Mouse (Mus musculus) liver, postnatal 0 days (tissue): ENCODE results near the gene Adipoq. TPM values are rescaled to one million over a fixed set of nuclear protein-coding genes. Genes with fewer than 3 reads are reported as not detected.

ENCODE experiments used
- ATAC-seq: fragments of 200-750 bp; cut with Nextera tagmentation; 2 replicates; pipeline ENCODE4 v1.8.0; 2017; ENCODE audit warnings: mild to moderate bottlenecking, moderate library complexity
- DNase-seq: peaks from one replicate; pipeline ENCODE4 v3.0.0-alpha.2; 2016
- H3K27ac ChIP-seq: fragments of 300-500 bp; sonication (generic); 2 replicates; pipeline ENCODE4 v1.5.1; 2014; ENCODE audit warnings: antibody characterized with exemption, moderate library complexity, mild to moderate bottlenecking, low read depth
- H3K27me3 ChIP-seq: fragments of 300-500 bp; sonication (generic); 2 replicates; pipeline ENCODE4 v1.6.1; 2014; ENCODE audit warnings: low read length, control low read depth, mixed read lengths; ENCODE audit not compliant: insufficient read depth
- H3K36me3 ChIP-seq: fragments of 300-500 bp; sonication (generic); replicated peaks from 2 replicates; pipeline ENCODE4 v1.6.1; 2014; ENCODE audit warnings: mild to moderate bottlenecking, control low read depth, low read length, moderate library complexity, mixed read lengths; ENCODE audit not compliant: insufficient read depth
- H3K4me1 ChIP-seq: fragments of 300-500 bp; sonication (generic); 2 replicates; pipeline ENCODE4 v1.6.1; 2014; ENCODE audit warnings: antibody characterized with exemption, mild to moderate bottlenecking, control low read depth; ENCODE audit not compliant: insufficient read depth
- H3K4me2 ChIP-seq: fragments of 300-500 bp; sonication (generic); 2 replicates; pipeline ENCODE4 v1.6.1; 2014; ENCODE audit warnings: low read depth, mild to moderate bottlenecking, low read length, moderate library complexity, mixed read lengths
- H3K4me3 ChIP-seq: fragments of 300-500 bp; sonication (generic); 2 replicates; pipeline ENCODE4 v1.5.1; 2014; ENCODE audit warnings: low read depth, low read length
- H3K9ac ChIP-seq: fragments of 300-500 bp; sonication (generic); replicated peaks from 2 replicates; pipeline ENCODE4 v1.6.1; 2014; ENCODE audit warnings: mild to moderate bottlenecking, moderate library complexity
- H3K9me3 ChIP-seq: fragments of 300-500 bp; sonication (generic); 2 replicates; pipeline ENCODE4 v1.6.1; 2016; ENCODE audit warnings: mild to moderate bottlenecking, control low read depth, low read length, mixed read lengths
- CTCF ChIP-seq: sonication (generic); IDR thresholded peaks from 2 replicates; pipeline ENCODE4 v1.5.1; 2016; ENCODE audit warnings: antibody characterized with exemption, low read depth
- EP300 ChIP-seq: IDR thresholded peaks from 2 replicates; pipeline ENCODE4 v1.6.1; 2016; ENCODE audit warnings: antibody characterized with exemption, low read depth, mild to moderate bottlenecking
- WGBS: fragments of 180-500 bp; shearing (Covaris S2); extraction: QIAGEN DNeasy Blood & Tissue Kit; methylation state at CpG from one replicate; pipeline ENCODE4 v1.1.7; 2014; ENCODE audit not compliant: insufficient replicate concordance; 5-methylcytosine and 5-hydroxymethylcytosine counted together
- polyA plus RNA-seq: library from polyadenylated mRNA; unstranded; fragments of >200 nt; fragmentation: Nextera tagmentation; extraction: Ambion mirVana; gene quantifications from 2 replicates; pipeline ENCODE4 v1.2.1, GENCODE M21; 2015

Adipoq gene
- polyA plus RNA-seq, 1 experiment from 2014 or later: not detected

- Histone ChIP-seq H3K27ac (peak overlapping the region; percentile 96), H3K9ac (peak overlapping the region; percentile 96), H3K4me1 (peaks cover 23% of the 10 kb centered on the region), H3K36me3 (peaks cover 42% of the 10 kb centered on the region), H3K4me3 (peak overlapping the region; percentile 94), H3K27me3 (no peaks in the 10 kb centered on the region), H3K9me3 (no peaks in the 10 kb centered on the region), H3K4me2 (peak overlapping the region; percentile 89)
- ATAC-seq: peak; percentile 81
- TF ChIP-seq CTCF (no peak), EP300 (no peak)
- peak; percentile 87 for DNase-seq
- under 1% methylated on average over 52 of the region's 52 CpGs for WGBS
These were observed 38.2 kb upstream of the Adipoq start for GRCm38 (mm10) chr16:23107946-23108759.

GRCm38 (mm10) chr16:23108943-23109342 is 37.4 kb upstream of the Adipoq start:
- ATAC-seq: no peak

GRCm38 (mm10) chr16:23109350-23110280 is 36.7 kb upstream of the Adipoq start:
- Histone ChIP-seq H3K4me2 (peak overlapping the region; percentile 89), H3K27ac (peak overlapping the region; percentile 96; the same call in 1 of the 2 replicates), H3K36me3 (peaks cover 51% of the 10 kb centered on the region), H3K4me1 (peaks cover 17% of the 10 kb centered on the region), H3K9me3 (no peaks in the 10 kb centered on the region), H3K27me3 (no peaks in the 10 kb centered on the region), H3K4me3 (peak overlapping the region; percentile 94), H3K9ac (peak overlapping the region; percentile 96)
- DNase-seq (no peak), ATAC-seq (no peak)
- WGBS: 38% methylated on average over 5 of the region's 5 CpGs
- TF ChIP-seq CTCF (no peak), EP300 (no peak)

More at GRCm38 (mm10) chr16:23108943-23109342, 37.4 kb upstream of the Adipoq start:
- H3K36me3 ChIP-seq: peaks cover 44% of the 10 kb centered on the region
- peak overlapping the region; percentile 96; the same call in 1 of the 2 replicates for H3K27ac ChIP-seq
- no peak for TF ChIP-seq CTCF
- no peak for TF ChIP-seq EP300
- H3K9ac ChIP-seq: peak overlapping the region; percentile 96
- DNase-seq: no peak
- H3K4me1 ChIP-seq: peaks cover 21% of the 10 kb centered on the region
- no peaks in the 10 kb centered on the region for H3K9me3 ChIP-seq
- H3K4me2 ChIP-seq: peak overlapping the region; percentile 89
- peak overlapping the region; percentile 94 for H3K4me3 ChIP-seq
- no peaks in the 10 kb centered on the region for H3K27me3 ChIP-seq
- WGBS: 4% methylated on average over 5 of the region's 5 CpGs

GRCm38 (mm10) chr16:23112348-23112747 is 34.0 kb upstream of the Adipoq start:
- H3K36me3 ChIP-seq: peaks cover 66% of the 10 kb centered on the region
- ATAC-seq (no peak), DNase-seq (no peak)
- 78% methylated on average over 12 of the region's 12 CpGs for WGBS
- H3K4me2 ChIP-seq: no peak overlapping the region
- H3K27me3 ChIP-seq: no peaks in the 10 kb centered on the region
- no peak overlapping the region for H3K4me3 ChIP-seq
- TF ChIP-seq EP300 (no peak), CTCF (no peak)
- peaks cover 13% of the 10 kb centered on the region for H3K4me1 ChIP-seq
- H3K9me3 ChIP-seq: no peaks in the 10 kb centered on the region
- H3K9ac ChIP-seq: no peak overlapping the region
- no peak overlapping the region for H3K27ac ChIP-seq

- no peaks in the 10 kb centered on the region for H3K27me3 ChIP-seq
- ATAC-seq: no peak
- WGBS: 52% methylated on average over 9 of the region's 9 CpGs
- DNase-seq: no peak
- peaks cover 13% of the 10 kb centered on the region for H3K4me1 ChIP-seq
- no peak for TF ChIP-seq EP300
- no peak for TF ChIP-seq CTCF
- no peak overlapping the region for H3K4me2 ChIP-seq
- no peak overlapping the region for H3K27ac ChIP-seq
- peaks cover 69% of the 10 kb centered on the region for H3K36me3 ChIP-seq
- no peaks in the 10 kb centered on the region for H3K9me3 ChIP-seq
- no peak overlapping the region for H3K4me3 ChIP-seq
- no peak overlapping the region for H3K9ac ChIP-seq
These were observed 33.4 kb upstream of the Adipoq start for GRCm38 (mm10) chr16:23112861-23113435.
